Mouse (Mus musculus): Measurements from ENCODE around the gene Eif4g2. TPM values are rescaled to one million over a fixed set of nuclear protein-coding genes. Genes with fewer than 3 reads are reported as not detected.

Eif4g2 gene
- total and polyA plus RNA-seq, 3 experiments, result 332 to 958 (median 935) TPM

GRCm38 (mm10) chr7:111126636-111127395 is 44.0 kb upstream of the Eif4g2 start:
- Histone ChIP-seq H3K36me3 (ENCODE audit: control insufficient read depth in 1 of 2, insufficient read depth in 2 of 2, low read length in 2 of 2) (peaks cover 0 to 7% of the 10 kb centered on the region in 2 experiments; a peak in 2 of 4 replicates), H3K27ac (ENCODE audit: control insufficient read depth, low read depth, low read length) (no peak overlapping the region), H3K4me1 (ENCODE audit: control insufficient read depth in 1 of 2, insufficient read depth in 2 of 2, low read length in 2 of 2) (peaks cover 7 to 9% of the 10 kb centered on the region in 2 experiments), H3K9ac (ENCODE audit: control insufficient read depth, low read depth, low read length, poor library complexity, severe bottlenecking) (no peak overlapping the region), H3K9me3 (replicated peaks; ENCODE audit: insufficient read depth, low read length) (no peaks in the 10 kb centered on the region), H3K79me2 (ENCODE audit: control insufficient read depth, insufficient read depth, low read length, poor library complexity) (peaks cover 11% of the 10 kb centered on the region), H3K4me3 (ENCODE audit: control insufficient read depth in 1 of 2, insufficient read depth in 1 of 2, low read depth in 2 of 2, low read length in 2 of 2) (no peak overlapping the region), H3K27me3 (ENCODE audit: control insufficient read depth in 1 of 2, insufficient read depth in 2 of 2, low read length in 2 of 2) (no peaks in the 10 kb centered on the region)
- DNase-seq (ENCODE audit: low read depth, low spot score), result no peak
- TF ChIP-seq MXI1 (IDR thresholded peaks at IDR 0.05; ENCODE audit: low read depth, low read length) (no peak), POLR2A (IDR thresholded peaks at IDR 0.05; ENCODE audit: control insufficient read depth in 1 of 2, insufficient read depth in 1 of 2, low read depth in 1 of 2, low read length in 2 of 2, poor library complexity in 1 of 2) (no peak)

GRCm38 (mm10) chr7:111123761-111124546 is 41.1 kb upstream of the Eif4g2 start:
- Histone ChIP-seq H3K9ac (ENCODE audit: control insufficient read depth, low read depth, low read length, poor library complexity, severe bottlenecking) (peak overlapping the region; percentile 35), H3K4me1 (ENCODE audit: control insufficient read depth in 1 of 2, insufficient read depth in 2 of 2, low read length in 2 of 2) (peaks cover 7 to 9% of the 10 kb centered on the region in 2 experiments), H3K9me3 (replicated peaks; ENCODE audit: insufficient read depth, low read length) (no peaks in the 10 kb centered on the region), H3K79me2 (ENCODE audit: control insufficient read depth, insufficient read depth, low read length, poor library complexity) (peaks cover 12% of the 10 kb centered on the region), H3K27ac (ENCODE audit: control insufficient read depth, low read depth, low read length) (peak overlapping the region; percentile 19), H3K4me3 (ENCODE audit: control insufficient read depth in 1 of 2, insufficient read depth in 1 of 2, low read depth in 2 of 2, low read length in 2 of 2) (peak overlapping the region in 1 of 2 experiments; percentile 71; a peak in 1 of 4 replicates), H3K27me3 (ENCODE audit: control insufficient read depth in 1 of 2, insufficient read depth in 2 of 2, low read length in 2 of 2) (no peaks in the 10 kb centered on the region), H3K36me3 (ENCODE audit: control insufficient read depth in 1 of 2, insufficient read depth in 2 of 2, low read length in 2 of 2) (peaks cover 0 to 16% of the 10 kb centered on the region in 2 experiments; a peak in 3 of 4 replicates)
- TF ChIP-seq POLR2A (IDR thresholded peaks at IDR 0.05; ENCODE audit: control insufficient read depth in 1 of 2, insufficient read depth in 1 of 2, low read depth in 1 of 2, low read length in 2 of 2, poor library complexity in 1 of 2) (no peak), BHLHE40 (IDR thresholded peaks at IDR 0.05; ENCODE audit: borderline replicate concordance, low read depth, low read length) (no peak), EP300 (IDR thresholded peaks at IDR 0.05; ENCODE audit: low read depth in 1 of 2, low read length in 2 of 2) (no peak; a peak in 1 of 4 replicates)
- DNase-seq (ENCODE audit: low read depth, low spot score), result peak; percentile 46

GRCm38 (mm10) chr7:111122531-111123130 is 39.8 kb upstream of the Eif4g2 start:
- H3K9ac ChIP-seq (ENCODE audit: control insufficient read depth, low read depth, low read length, poor library complexity, severe bottlenecking), result peak overlapping the region; percentile 91
- H3K4me1 ChIP-seq (ENCODE audit: control insufficient read depth in 1 of 2, insufficient read depth in 2 of 2, low read length in 2 of 2), result peaks cover 7 to 9% of the 10 kb centered on the region in 2 experiments
- H3K9me3 ChIP-seq (replicated peaks; ENCODE audit: insufficient read depth, low read length), result no peaks in the 10 kb centered on the region
- peaks cover 0 to 16% of the 10 kb centered on the region in 2 experiments; a peak in 3 of 4 replicates for H3K36me3 ChIP-seq (ENCODE audit: control insufficient read depth in 1 of 2, insufficient read depth in 2 of 2, low read length in 2 of 2)
- DNase-seq (ENCODE audit: low read depth, low spot score), result peak; percentile 98
- H3K27me3 ChIP-seq (ENCODE audit: control insufficient read depth in 1 of 2, insufficient read depth in 2 of 2, low read length in 2 of 2), result no peaks in the 10 kb centered on the region
- peak overlapping the region; percentile 79 to 82 for H3K4me3 ChIP-seq (ENCODE audit: control insufficient read depth in 1 of 2, insufficient read depth in 1 of 2, low read depth in 2 of 2, low read length in 2 of 2)
- peak overlapping the region; percentile 83 for H3K27ac ChIP-seq (ENCODE audit: control insufficient read depth, low read depth, low read length)
- peaks cover 12% of the 10 kb centered on the region for H3K79me2 ChIP-seq (ENCODE audit: control insufficient read depth, insufficient read depth, low read length, poor library complexity)
- TF ChIP-seq TCF12 (IDR thresholded peaks at IDR 0.05; ENCODE audit: low read depth, low read length) (peak; percentile 52), MAZ (IDR thresholded peaks at IDR 0.05; ENCODE audit: low read depth, low read length) (0 out of 2 replicates have a peak, but pooled peaks have one; percentile 30), UBTF (IDR thresholded peaks at IDR 0.05; ENCODE audit: borderline replicate concordance, insufficient read depth, low read depth, low read length) (0 out of 2 replicates have a peak, but pooled peaks have one; percentile 10), USF2 (IDR thresholded peaks at IDR 0.05; ENCODE audit: borderline replicate concordance in 1 of 2, insufficient read depth in 1 of 2, low read depth in 1 of 2, low read length in 2 of 2) (no peak), KAT2A (conservative IDR thresholded peaks at IDR 0.05; ENCODE audit: low read depth, low read length) (0 out of 2 replicates have a peak, but pooled peaks have one; percentile 50), ZNF384 (IDR thresholded peaks at IDR 0.05; ENCODE audit: low read depth, low read length) (no peak), SIN3A (IDR thresholded peaks at IDR 0.05; ENCODE audit: low read length) (peak; percentile 62), EP300 (IDR thresholded peaks at IDR 0.05; ENCODE audit: low read depth in 1 of 2, low read length in 2 of 2) (no peak; a peak in 2 of 4 replicates), RCOR1 (IDR thresholded peaks at IDR 0.05; ENCODE audit: low read depth, low read length) (no peak; the same call in 1 of the 2 replicates), MAFK (IDR thresholded peaks at IDR 0.05; ENCODE audit: borderline replicate concordance, low read depth, low read length) (no peak), E2F4 (IDR thresholded peaks at IDR 0.05; ENCODE audit: borderline replicate concordance, low read depth, low read length) (peak; percentile 72; the same call in 1 of the 2 replicates), SMC3 (IDR thresholded peaks at IDR 0.05; ENCODE audit: low read depth, low read length) (peak; percentile 2; the same call in 1 of the 2 replicates), ETS1 (IDR thresholded peaks at IDR 0.05; ENCODE audit: low read depth, low read length) (no peak), ZKSCAN1 (IDR thresholded peaks at IDR 0.05; ENCODE audit: low read depth, low read length) (no peak), ZC3H11A (IDR thresholded peaks at IDR 0.05; ENCODE audit: low read depth, low read length) (no peak), MYC (IDR thresholded peaks at IDR 0.05; ENCODE audit: low read depth, low read length) (peak; percentile 88), GATA1 (IDR thresholded peaks at IDR 0.05; ENCODE audit: low read depth, low read length) (no peak)

Data from MEL (cell line).